Mouse (Mus musculus) T-helper 17 cell (primary cell): ENCODE results near the gene Prrx1.

Experiments
- in situ Hi-C, 2 experiments: fragments of 300-600 bp; cut with MboI, MseI; formaldehyde crosslinking; loops; 1 replicate in 1 of 2; 2 replicates in 1 of 2; pipeline ENCODE4 v1.15.1; 2025; ENCODE audit warnings: high pct_unique_total_duplicates in 2 of 2

Gene Prrx1

GRCm38 (mm10) chr1:163273132-163273531 lies 40.4 kb downstream of the Prrx1 start:
- in situ Hi-C loops = no loop called here

DNA sequence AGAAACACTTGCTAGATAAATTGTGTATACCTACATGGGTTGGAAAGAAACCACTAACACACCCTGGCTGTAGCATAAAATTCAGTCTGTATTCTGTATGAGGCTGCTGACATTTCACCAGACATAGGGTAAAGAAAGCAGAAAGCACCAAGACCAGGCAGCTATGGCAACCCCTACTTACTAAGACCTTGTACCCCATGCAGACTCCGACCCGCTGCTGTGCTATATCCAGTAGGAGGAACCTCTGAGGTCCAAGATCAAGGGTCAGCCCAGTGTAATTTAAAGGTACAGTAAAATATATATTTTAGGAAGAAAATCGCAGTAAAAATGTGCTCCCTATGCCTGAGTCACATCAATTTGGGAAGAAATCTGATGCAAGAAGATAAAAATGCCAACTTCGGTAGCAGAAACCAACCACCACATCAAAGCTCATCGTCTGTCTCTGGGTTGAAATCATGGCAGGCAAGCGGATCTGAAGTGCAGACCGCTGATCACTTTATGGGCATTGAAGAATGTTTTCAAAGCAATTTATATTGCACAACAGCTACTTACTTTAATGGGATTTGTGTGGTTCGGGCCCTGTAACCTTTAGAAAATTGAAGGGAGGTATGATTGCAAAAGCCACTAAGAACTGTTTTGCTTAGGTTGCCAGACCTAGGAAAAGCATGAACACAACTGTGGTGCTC lies 46.5 kb downstream of the Prrx1 start:
- in situ Hi-C loops = no loop called here

- in situ Hi-C loops = no loop called here
Measured at GRCm38 (mm10) chr1:163257298-163257697, 56.2 kb downstream of the Prrx1 start.

DNA sequence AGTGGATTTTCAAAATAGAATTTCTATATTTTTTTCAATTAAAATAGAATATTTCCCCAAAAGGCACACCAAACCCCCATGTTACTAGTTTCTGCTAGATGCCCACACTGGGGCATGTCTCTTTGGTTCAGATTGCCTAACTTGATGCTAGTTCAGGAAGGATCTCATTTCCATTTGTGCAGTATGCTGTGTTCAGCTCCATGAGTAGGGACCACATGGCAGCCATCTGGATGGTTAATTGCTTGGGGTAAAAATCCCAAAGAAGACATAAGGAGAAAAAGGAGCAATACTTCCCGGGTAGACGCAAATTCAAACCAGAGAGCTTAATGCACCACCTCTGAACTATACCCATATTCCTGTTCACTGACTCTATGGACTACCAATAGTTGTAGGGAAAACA lies 57.6 kb downstream of the Prrx1 start:
- in situ Hi-C loops = no loop called here

DNA sequence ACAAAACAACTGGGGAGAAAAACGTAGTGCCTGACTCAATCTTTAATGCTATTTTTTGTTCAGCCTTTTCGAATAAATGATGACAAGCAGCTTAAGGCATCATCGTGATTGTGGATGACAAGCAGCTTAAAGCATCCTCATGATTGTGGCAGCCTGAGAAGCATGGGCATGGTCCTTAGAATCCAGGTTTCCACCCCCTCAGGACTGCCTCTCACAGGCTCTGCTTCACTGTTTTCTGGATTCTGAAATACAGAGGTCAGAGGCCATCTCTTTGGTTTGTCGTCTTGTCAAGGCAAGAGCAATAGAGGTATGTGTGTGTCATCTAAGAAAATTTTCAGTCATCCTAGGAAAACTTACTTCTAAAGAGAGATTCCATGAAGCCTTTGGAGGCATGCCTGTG lies 60.7 kb downstream of the Prrx1 start:
- in situ Hi-C loops = no loop called here

DNA sequence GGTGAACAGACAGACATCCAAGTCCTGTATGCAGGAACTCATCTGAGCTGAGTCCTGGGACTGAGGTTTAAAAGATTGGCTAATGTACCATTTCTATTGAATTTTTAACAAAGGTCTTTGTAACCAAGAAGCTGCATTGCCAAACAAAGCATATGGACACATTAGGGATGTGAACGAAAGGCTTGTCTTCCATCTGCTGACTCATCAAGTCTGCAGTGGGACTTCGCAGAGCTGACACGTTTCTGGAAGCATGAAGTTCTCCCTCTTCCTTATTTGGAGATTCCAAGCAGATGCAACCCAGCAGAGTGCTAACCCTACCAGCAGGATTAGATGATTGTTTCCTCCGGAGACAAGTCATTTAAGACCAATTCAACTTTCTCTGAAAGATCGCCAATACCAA lies 61.2 kb downstream of the Prrx1 start:
- in situ Hi-C loops = no loop called here

GRCm38 (mm10) chr1:163251766-163252165 lies 61.7 kb downstream of the Prrx1 start:
- in situ Hi-C loops = no loop called here

DNA sequence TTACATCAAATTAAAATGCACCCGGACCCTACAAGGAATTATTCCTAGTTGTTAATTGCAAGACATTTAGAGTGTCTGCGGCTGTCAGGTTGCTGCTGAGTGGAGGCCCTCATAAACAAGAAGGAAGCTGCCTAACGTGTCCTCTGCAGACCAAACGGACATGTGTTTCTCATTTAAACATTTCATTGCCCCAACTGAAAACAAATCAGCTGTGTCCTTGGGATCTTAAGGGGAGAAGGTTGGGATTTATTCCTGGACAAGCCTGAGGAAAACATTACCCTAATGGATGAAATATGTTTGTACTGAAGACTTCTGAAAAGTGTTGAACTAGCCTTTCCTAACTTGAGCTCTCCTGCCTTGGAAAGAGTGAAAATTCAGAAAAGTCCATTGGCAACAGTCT lies 74.6 kb downstream of the Prrx1 start:
- in situ Hi-C loops = no loop called here

- in situ Hi-C loops = no loop called here
Measured at GRCm38 (mm10) chr1:163231230-163231629, 82.3 kb downstream of the Prrx1 start.

- in situ Hi-C loops = no loop called here
Measured at GRCm38 (mm10) chr1:163226271-163226670, 87.2 kb downstream of the Prrx1 start.

GRCm38 (mm10) chr1:163221767-163222166 lies 91.7 kb downstream of the Prrx1 start:
- in situ Hi-C loops = no loop called here

DNA sequence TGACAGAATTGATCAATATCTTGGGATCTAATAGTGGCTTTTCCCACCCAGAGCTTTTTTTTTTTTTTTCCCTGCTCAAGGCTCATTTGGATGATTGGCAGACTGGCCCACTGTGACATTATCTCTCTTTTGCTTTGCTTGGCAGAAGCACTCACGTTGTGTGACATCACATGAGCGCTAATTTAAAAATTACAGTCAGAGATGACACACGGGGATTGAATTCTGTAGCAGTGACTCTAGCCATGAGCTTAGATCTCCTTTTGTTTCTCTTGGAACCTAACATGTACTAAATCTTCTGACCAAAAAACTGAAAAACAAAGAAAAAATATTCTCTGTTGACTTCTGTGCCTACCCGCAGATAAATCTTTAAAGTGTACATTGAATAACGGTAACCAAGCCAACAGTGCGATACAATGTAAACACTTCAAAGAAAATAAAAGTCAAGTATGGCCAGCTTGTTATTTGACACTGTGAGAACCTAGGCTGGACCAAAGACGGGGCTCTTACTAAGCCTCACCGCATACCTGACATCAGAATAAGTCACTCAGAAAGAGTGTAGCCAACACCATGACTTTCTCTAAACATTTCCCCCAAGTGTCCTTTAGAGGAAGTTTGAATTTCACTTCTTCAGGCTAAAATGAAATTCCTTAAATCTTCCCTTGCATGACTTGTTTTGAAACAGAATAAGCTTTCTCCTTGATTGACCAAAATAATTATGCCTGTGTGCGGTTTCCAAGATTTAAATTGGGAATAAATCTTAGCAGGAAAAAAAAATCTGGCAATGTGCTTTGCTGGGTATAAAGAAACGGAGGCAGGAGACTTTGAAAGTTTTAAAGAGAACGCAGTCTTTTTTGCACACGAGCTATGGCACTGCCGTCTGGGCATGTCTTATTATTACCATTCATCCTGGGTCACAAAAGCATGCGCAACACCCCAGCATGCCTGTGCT lies 104.3 kb downstream of the Prrx1 start:
- in situ Hi-C loops = no loop called here

DNA sequence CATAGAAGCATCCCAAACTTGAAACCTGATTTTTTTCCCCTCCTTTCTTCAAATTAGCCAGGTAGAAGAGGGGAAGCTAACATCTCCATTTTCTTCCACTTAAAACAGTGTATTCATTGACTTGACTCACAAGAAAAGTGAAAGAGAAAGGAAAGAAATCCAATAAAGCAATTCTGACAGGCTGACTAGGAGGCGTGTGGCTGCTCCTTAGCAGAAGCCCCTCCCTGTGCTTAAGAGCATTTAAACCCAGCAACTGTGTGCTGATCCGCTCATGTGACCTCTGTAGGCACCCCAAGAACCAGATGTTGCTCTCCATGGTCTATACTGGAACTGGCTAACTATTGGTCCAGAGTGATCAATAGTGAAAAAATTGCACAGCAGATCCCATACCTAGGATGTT lies 114.7 kb downstream of the Prrx1 start:
- in situ Hi-C loops = no loop called here

DNA sequence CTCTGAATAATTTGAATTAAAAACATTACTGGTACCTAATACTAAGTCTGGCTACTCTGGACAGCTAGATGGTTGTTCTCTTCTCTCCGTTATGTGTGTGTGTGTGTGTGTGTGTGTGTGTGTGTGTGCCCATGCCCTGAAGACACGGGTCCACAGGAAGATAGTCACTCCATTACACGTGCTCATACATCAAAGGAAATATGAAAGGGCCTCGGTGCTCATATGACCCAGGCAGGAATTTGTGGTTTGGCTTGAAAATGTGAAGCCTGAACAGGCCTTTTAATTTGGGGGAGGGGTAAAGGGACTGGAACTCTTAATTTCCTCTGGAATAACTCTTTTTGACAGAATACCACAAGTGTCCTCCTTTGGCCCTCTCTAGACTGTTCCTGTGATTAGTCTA lies 115.5 kb downstream of the Prrx1 start:
- in situ Hi-C loops = no loop called here
